Mouse (Mus musculus) cerebellum, adult 2 months (tissue): Measurements from ENCODE around the gene Aim2. TPM values are rescaled to one million over a fixed set of nuclear protein-coding genes. Genes with fewer than 3 reads are reported as not detected.
A peak's percentile ranks its signal among the peaks of the same experiment; 100 is the strongest.

Experiments
- DNase-seq, 2 experiments: peaks; one replicate each; pipeline ENCODE4 v3.0.0; 2021
- H3K27ac ChIP-seq: fragments of 200-500 bp; 2 replicates; pipeline ENCODE4 v1.5.1; 2012; ENCODE audit warnings: low read length, control low read depth, inconsistent platforms; ENCODE audit not compliant: insufficient read depth
- H3K27me3 ChIP-seq: fragments of 200-500 bp; 2 replicates; pipeline ENCODE4 v1.6.1; 2012; ENCODE audit warnings: inconsistent platforms, mild to moderate bottlenecking, low read length, moderate library complexity; ENCODE audit not compliant: control insufficient read depth, insufficient read depth
- H3K4me1 ChIP-seq: fragments of 200-500 bp; 2 replicates; pipeline ENCODE4 v1.6.1; 2011; ENCODE audit warnings: low read length; ENCODE audit not compliant: control insufficient read depth, insufficient read depth
- H3K4me3 ChIP-seq: fragments of 200-500 bp; replicated peaks from 2 replicates; pipeline ENCODE3; 2011; ENCODE audit warnings: mild to moderate bottlenecking, low read depth, low read length, control low read depth; ENCODE audit not compliant: insufficient read depth
- CTCF ChIP-seq: fragments of 200-500 bp; IDR thresholded peaks from 2 replicates; pipeline ENCODE4 v1.5.1; 2011; ENCODE audit warnings: low read depth, mild to moderate bottlenecking, control low read depth, low read length, moderate library complexity, borderline replicate concordance; ENCODE audit not compliant: insufficient read depth
- POLR2A ChIP-seq: fragments of 200-500 bp; IDR thresholded peaks from 2 replicates; pipeline ENCODE4 v1.6.1; 2011; ENCODE audit warnings: low read length, control low read depth, borderline replicate concordance; ENCODE audit not compliant: insufficient read depth
- WGBS: fragments of 180-500 bp; shearing (Covaris S2); methylation state at CpG from one replicate; pipeline ENCODE4 v1.1.7; 2018; 5-methylcytosine and 5-hydroxymethylcytosine counted together
- polyA plus RNA-seq: library from polyadenylated mRNA; depleted of rRNA; stranded (reverse); fragments of >200 nt; gene quantifications from 2 replicates; pipeline ENCODE4 v1.2.3, GENCODE M21; 2012

Aim2 gene
- polyA plus RNA-seq, 1 experiment = 2.0 TPM

GRCm38 (mm10) chr1:173333312-173334253 is 17.1 kb upstream of the Aim2 start, which contains the start of gene Ackr1:
Gene Ackr1, minus strand, starts transcription at chr1:173333750.
- no peak within 1 kb of the TSS for H3K4me3 ChIP-seq
- DNase-seq = no peak
- H3K27ac ChIP-seq = no peak within 1 kb of the TSS; the same call in 1 of the 2 replicates
- TF ChIP-seq CTCF = no peak
- TF ChIP-seq POLR2A = peak; percentile 17; the same call in 1 of the 2 replicates
- H3K4me1 ChIP-seq = peaks cover 12% of the 10 kb centered on the region
- H3K27me3 ChIP-seq = no peaks in the 10 kb centered on the region
- 56% methylated on average over 9 of the region's 9 CpGs for WGBS

GRCm38 (mm10) chr1:173335903-173336302 is 14.8 kb upstream of the Aim2 start:
- WGBS = 31% methylated on average over 11 of the region's 11 CpGs

GRCm38 (mm10) chr1:173337008-173337407 is 13.7 kb upstream of the Aim2 start:
- WGBS = 90% methylated on average over 10 of the region's 10 CpGs
- Histone ChIP-seq H3K27me3 (no peaks in the 10 kb centered on the region), H3K4me1 (peaks cover 15% of the 10 kb centered on the region), H3K4me3 (no peak overlapping the region), H3K27ac (no peak overlapping the region)
- TF ChIP-seq CTCF (no peak), POLR2A (no peak)
- DNase-seq = no peak

More at GRCm38 (mm10) chr1:173335903-173336302, 14.8 kb upstream of the Aim2 start:
- 0 out of 2 replicates have a peak overlapping the region, but pooled peaks have one; percentile 2 for H3K27ac ChIP-seq
- no peaks in the 10 kb centered on the region for H3K27me3 ChIP-seq
- peak in 1 of 2 experiments; percentile 24 for DNase-seq
- no peak overlapping the region for H3K4me3 ChIP-seq
- TF ChIP-seq CTCF = no peak
- TF ChIP-seq POLR2A = no peak
- H3K4me1 ChIP-seq = peaks cover 15% of the 10 kb centered on the region

DNA sequence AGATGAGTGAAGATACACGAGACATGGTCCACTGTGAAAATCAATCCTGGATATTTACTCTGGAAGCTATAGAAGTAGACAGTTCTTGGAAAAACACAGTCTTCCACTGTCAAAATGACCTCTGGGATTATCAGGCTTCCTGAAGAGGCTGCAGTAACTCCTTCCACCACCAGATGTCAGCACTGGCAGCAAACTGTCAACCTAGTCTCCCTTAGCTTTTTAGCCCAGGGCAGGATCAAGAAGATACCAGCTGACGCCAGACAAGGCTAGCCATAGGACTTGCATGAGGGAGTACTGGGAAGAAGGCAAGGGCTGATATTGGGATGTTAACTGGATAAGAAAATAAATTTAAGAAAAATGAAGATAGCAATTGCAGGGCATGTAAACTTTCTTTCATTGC is 11.1 kb upstream of the Aim2 start:
- Histone ChIP-seq H3K4me1 (peaks cover 13% of the 10 kb centered on the region), H3K4me3 (no peak overlapping the region), H3K27me3 (no peaks in the 10 kb centered on the region), H3K27ac (no peak overlapping the region)
- DNase-seq = peak; percentile 75 to 83
- 5% methylated on average over 2 of the region's 2 CpGs for WGBS
- no peak for TF ChIP-seq POLR2A
- TF ChIP-seq CTCF = peak; percentile 92

DNA sequence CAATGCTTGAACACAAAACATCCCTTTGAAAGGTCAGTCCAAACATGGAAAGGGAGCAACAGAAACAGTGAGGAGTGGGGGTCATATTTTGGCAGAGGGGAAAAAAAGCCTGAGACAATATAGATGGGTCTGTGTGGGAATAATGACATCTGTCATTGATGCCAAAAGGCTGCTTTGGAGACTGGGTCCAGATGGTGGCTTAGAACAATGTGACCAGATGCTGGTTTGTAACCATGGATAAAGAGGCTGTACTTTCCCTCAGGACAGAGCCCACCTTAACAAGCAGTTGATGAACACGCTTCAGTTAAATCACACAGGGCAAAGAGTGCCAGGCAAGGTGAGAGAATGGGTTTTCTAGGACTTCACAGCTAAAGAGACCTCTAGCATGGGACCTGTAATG is 8.3 kb upstream of the Aim2 start:
- no peak for TF ChIP-seq CTCF
- no peak for TF ChIP-seq POLR2A
- Histone ChIP-seq H3K4me3 (no peak overlapping the region), H3K4me1 (peaks cover 26% of the 10 kb centered on the region), H3K27me3 (no peaks in the 10 kb centered on the region), H3K27ac (no peak overlapping the region)
- DNase-seq = no peak
- WGBS = 17% methylated on average over 1 of the region's 1 CpGs

DNA sequence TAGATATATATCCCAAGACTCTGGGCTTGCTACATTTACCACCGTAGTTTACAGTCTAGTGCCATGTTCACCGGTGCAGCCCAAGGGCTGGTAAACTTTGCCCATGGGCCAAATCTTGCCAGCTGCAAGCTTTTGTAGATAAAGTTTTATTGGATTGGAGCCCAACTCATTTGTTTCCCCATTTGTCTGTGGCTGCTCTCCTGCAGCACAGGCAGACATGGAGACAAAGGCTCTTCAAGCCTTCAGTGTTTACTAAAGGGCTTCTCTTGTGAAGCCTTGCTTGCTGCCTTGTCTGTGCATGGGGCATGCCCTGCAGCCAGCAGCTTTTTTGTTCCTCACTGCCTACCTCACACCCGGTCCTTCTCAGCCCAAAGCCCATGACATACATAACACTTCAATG is 6.7 kb upstream of the Aim2 start:
- Histone ChIP-seq H3K27me3 (no peaks in the 10 kb centered on the region), H3K27ac (no peak overlapping the region), H3K4me1 (peaks cover 27% of the 10 kb centered on the region), H3K4me3 (no peak overlapping the region)
- 22% methylated on average over 3 of the region's 3 CpGs for WGBS
- no peak for TF ChIP-seq CTCF
- no peak for TF ChIP-seq POLR2A
- no peak for DNase-seq

GRCm38 (mm10) chr1:173345112-173345511 is 5.6 kb upstream of the Aim2 start:
- 86% methylated on average over 4 of the region's 4 CpGs for WGBS

More at GRCm38 (mm10) chr1:173345112-173345511, 5.6 kb upstream of the Aim2 start:
- Histone ChIP-seq H3K27me3 (no peaks in the 10 kb centered on the region), H3K27ac (no peak overlapping the region), H3K4me3 (no peak overlapping the region), H3K4me1 (peaks cover 29% of the 10 kb centered on the region)
- DNase-seq = no peak
- TF ChIP-seq POLR2A = no peak
- TF ChIP-seq CTCF = no peak
